ENCODE assay signal across 9 mouse cellular contexts in genomic region chr7:100662231-100662630, GRCm38 (mm10). TPM values are rescaled to one million over a fixed set of nuclear protein-coding genes. Genes with fewer than 3 reads are reported as not detected.
DNase-seq lines count a peak whose midpoint lies in the region; ATAC-seq lines count a peak whose summit lies in the region.
"Had no signal": no experiment of that assay in that cellular context is flagged by ENCODE, and none has a peak within 500 bp of the region (broad histone marks: within the 10 kb centered on the region; RNA-seq: fewer than 3 reads in every experiment).

Gene Plekhb1 (minus strand): TSS chr7:100662414.

- peak within 1 kb of the TSS; percentile 41 for H3K4me2 ChIP-seq in forebrain, embryonic 13.5 days
- peak within 1 kb of the TSS; percentile 52 for H3K4me2 ChIP-seq in hindbrain, embryonic 16.5 days (ENCODE audit: low read length)
- peak within 1 kb of the TSS; percentile 37 for H3K4me2 ChIP-seq in midbrain, embryonic 15.5 days

- H3K27me3 ChIP-seq in forebrain, embryonic 13.5 days = no peaks in the 10 kb centered on the region
- no peaks in the 10 kb centered on the region for H3K27me3 ChIP-seq in hindbrain, embryonic 16.5 days (replicated peaks; ENCODE audit: control insufficient read depth, insufficient read depth, low read length)
- H3K27me3 ChIP-seq in midbrain, embryonic 15.5 days (replicated peaks) = no peaks in the 10 kb centered on the region

- no peak within 1 kb of the TSS for H3K4me3 ChIP-seq in forebrain, embryonic 13.5 days
- H3K4me3 ChIP-seq in hindbrain, embryonic 16.5 days (ENCODE audit: low read length) = peak within 1 kb of the TSS; percentile 18
- H3K4me3 ChIP-seq in midbrain, embryonic 15.5 days = no peak within 1 kb of the TSS

- no peak for ATAC-seq in forebrain, embryonic 13.5 days
- ATAC-seq in hindbrain, embryonic 16.5 days = no peak
- ATAC-seq in midbrain, embryonic 15.5 days (replicated peaks) = no peak
- no peak for ATAC-seq in CD4-positive, CD25-positive, alpha-beta regulatory T cell, adult 4 months

- WGBS in forebrain, embryonic 13.5 days = 51% methylated on average over 8 of the region's 8 CpGs
- 75% methylated on average over 8 of the region's 8 CpGs for WGBS in hindbrain, embryonic 16.5 days
- WGBS in midbrain, embryonic 15.5 days = 29% methylated on average over 8 of the region's 8 CpGs

- peaks cover 11% of the 10 kb centered on the region for H3K4me1 ChIP-seq in forebrain, embryonic 13.5 days
- H3K4me1 ChIP-seq in hindbrain, embryonic 16.5 days (ENCODE audit: control insufficient read depth, insufficient read depth, low read depth, low read length) = peaks cover 10% of the 10 kb centered on the region
- peaks cover 20% of the 10 kb centered on the region for H3K4me1 ChIP-seq in midbrain, embryonic 15.5 days

- peak within 1 kb of the TSS; percentile 43 for H3K9ac ChIP-seq in forebrain, embryonic 13.5 days
- H3K9ac ChIP-seq in hindbrain, embryonic 16.5 days (ENCODE audit: low read depth, low read length) = peak within 1 kb of the TSS; percentile 51; the same call in 1 of the 2 replicates
- no peak within 1 kb of the TSS for H3K9ac ChIP-seq in midbrain, embryonic 15.5 days

- no peak for DNase-seq in layer of hippocampus, adult 18-20 months (ENCODE audit: low spot score in 2 of 2)
- DNase-seq in layer of hippocampus, adult 9-11 months = no peak
- no peak for DNase-seq in right cerebral cortex, postnatal 25 days
- DNase-seq in right cerebral cortex, adult 2 months (ENCODE audit: low spot score in 2 of 2) = no peak
- DNase-seq: kidney, postnatal 4 days had no signal

- H3K27ac ChIP-seq in forebrain, embryonic 13.5 days = no peak within 1 kb of the TSS
- no peak within 1 kb of the TSS for H3K27ac ChIP-seq in hindbrain, embryonic 16.5 days (ENCODE audit: low read depth, low read length)
- H3K27ac ChIP-seq in midbrain, embryonic 15.5 days = peak within 1 kb of the TSS; percentile 26; the same call in 1 of the 2 replicates

- no peaks in the 10 kb centered on the region for H3K36me3 ChIP-seq in forebrain, embryonic 13.5 days (ENCODE audit: poor library complexity, severe bottlenecking)
- no peaks in the 10 kb centered on the region for H3K36me3 ChIP-seq in hindbrain, embryonic 16.5 days (ENCODE audit: control insufficient read depth, insufficient read depth, low read length)
- no peaks in the 10 kb centered on the region for H3K36me3 ChIP-seq in midbrain, embryonic 15.5 days (replicated peaks)

- H3K9me3 ChIP-seq in forebrain, embryonic 13.5 days (replicated peaks) = no peaks in the 10 kb centered on the region
- H3K9me3 ChIP-seq in hindbrain, embryonic 16.5 days (ENCODE audit: control insufficient read depth, low read length) = no peaks in the 10 kb centered on the region
- H3K9me3 ChIP-seq in midbrain, embryonic 15.5 days = no peaks in the 10 kb centered on the region

RNA-seq across cellular contexts. Expression of gene Plekhb1, which starts in this region (rescaled TPM):
- total RNA-seq in layer of hippocampus, adult 18-20 months (2021) = 100 to 1,000 TPM; 285 to 292 TPM
- 3.5 and 3.9 TPM in 2 replicates for polyA plus RNA-seq in forebrain, embryonic 13.5 days (2015; fragmentation: Nextera tagmentation; extraction: Ambion mirVana)
- polyA plus RNA-seq in hindbrain, embryonic 16.5 days (2015; fragmentation: Nextera tagmentation; extraction: Ambion mirVana) = 24.8 and 28.9 TPM in 2 replicates
- 10.3 and 10.4 TPM in 2 replicates for polyA plus RNA-seq in midbrain, embryonic 15.5 days (2015; fragmentation: Nextera tagmentation; extraction: Ambion mirVana)
- polyA plus RNA-seq in CD4-positive, CD25-positive, alpha-beta regulatory T cell, adult 4 months (2017; shearing (Covaris generic)) = under 1 TPM; 0.35 to 0.98 TPM
